Mouse (Mus musculus): ENCODE results near the gene Cnksr1. TPM values are rescaled to one million over a fixed set of nuclear protein-coding genes. Genes with fewer than 3 reads are reported as not detected.

The Cnksr1 gene
- polyA plus RNA-seq, 1 experiment from 2014 or later = 2.3 TPM

GRCm38 (mm10) chr4:134243516-134244250, 5.5 kb upstream of the Cnksr1 start, which contains the start of gene E130218I03Rik:
Gene E130218I03Rik (plus strand): TSS chr4:134243662.
- POLR2A ChIA-PET = no interaction called here
- in situ Hi-C loops (cut with MboI; ENCODE audit: low pct_unique_long_range_greater_than_20kb) = loop anchor here (5.0 to 10.0 kb wide), 2 partner anchors 56 to 149 kb away; partner anchors contain the start of genes Cd52 and Cep85
- no peak for ATAC-seq
- CTCF ChIA-PET = interaction anchor here (1.2 kb wide), 1 partner anchor 57 kb away, joined by 3 read pairs; the partner anchor contains the start of gene Cep85
- H3K27me3 ChIP-seq = no peaks in the 10 kb centered on the region
- no peak for DNase-seq (ENCODE audit: low read depth, low spot score)
- no peak for TF ChIP-seq CTCF (IDR thresholded peaks at IDR 0.05)

DNA sequence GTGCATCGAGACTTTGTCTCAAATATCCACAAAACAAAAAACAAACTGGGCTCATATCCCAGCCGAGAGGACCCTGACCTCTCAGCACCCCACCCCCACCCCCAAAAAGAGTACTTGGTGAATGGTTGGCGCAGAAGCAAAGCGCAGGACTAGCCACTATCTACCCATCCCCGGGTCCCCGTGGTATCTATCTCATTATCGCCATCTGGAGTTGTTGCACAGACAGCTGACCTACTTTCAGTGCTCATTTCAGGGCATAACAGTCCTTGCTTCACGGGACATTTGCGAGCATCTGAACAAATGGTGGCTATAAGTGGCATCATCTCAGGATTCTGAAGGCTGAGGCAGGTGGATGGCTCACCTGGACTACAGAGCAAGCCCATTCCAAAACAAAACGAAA, 487 bp upstream of the Cnksr1 start:
- DNase-seq (ENCODE audit: low read depth, low spot score) (no peak), ATAC-seq (no peak)
- no peaks in the 10 kb centered on the region for H3K27me3 ChIP-seq
- no peak for TF ChIP-seq CTCF (IDR thresholded peaks at IDR 0.05)
- ChIA-PET POLR2A (no interaction called here), CTCF (interaction anchor here (1.7 kb wide), 1 partner anchor 18 kb away, joined by 3 read pairs; no protein-coding TSS in a partner anchor)
- in situ Hi-C loops (cut with MboI; ENCODE audit: low pct_unique_long_range_greater_than_20kb) = no loop called here

GRCm38 (mm10) chr4:134237582-134238278, 469 bp downstream of the Cnksr1 start:
- DNase-seq (ENCODE audit: low read depth, low spot score) (no peak), ATAC-seq (no peak)
- ChIA-PET POLR2A (no interaction called here), CTCF (interaction anchor here (0.9 to 1.7 kb wide), 2 partner anchors 17 to 51 kb away, joined by 3 to 4 read pairs; partner anchors contain the start of gene Cep85)
- no peaks in the 10 kb centered on the region for H3K27me3 ChIP-seq
- in situ Hi-C loops (cut with MboI; ENCODE audit: low pct_unique_long_range_greater_than_20kb) = no loop called here
- no peak for TF ChIP-seq CTCF (IDR thresholded peaks at IDR 0.05)

DNA sequence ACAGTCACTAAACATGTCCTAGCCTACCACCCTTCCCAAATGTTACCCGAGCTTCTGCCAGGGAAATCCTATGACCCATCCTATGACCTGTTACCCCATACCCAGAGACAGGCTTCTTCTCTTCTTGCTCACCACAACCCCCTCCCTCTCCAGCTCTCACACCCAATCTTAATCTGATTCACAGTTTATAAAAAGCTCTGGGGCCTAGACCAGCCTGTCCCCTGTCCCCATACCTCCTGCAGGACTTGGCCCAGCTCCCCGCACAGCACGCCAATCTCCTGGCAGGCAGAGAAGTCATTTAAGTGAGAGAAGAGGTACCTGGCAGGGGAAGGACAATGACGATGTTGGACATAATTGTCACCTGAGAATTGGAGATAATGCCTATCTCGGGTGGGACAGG, 3.3 kb downstream of the Cnksr1 start:
- ChIA-PET POLR2A (no interaction called here), CTCF (no interaction called here)
- DNase-seq (ENCODE audit: low read depth, low spot score) (no peak), ATAC-seq (no peak)
- in situ Hi-C loops (cut with MboI; ENCODE audit: low pct_unique_long_range_greater_than_20kb) = no loop called here
- no peaks in the 10 kb centered on the region for H3K27me3 ChIP-seq
- no peak for TF ChIP-seq CTCF (IDR thresholded peaks at IDR 0.05)

DNA sequence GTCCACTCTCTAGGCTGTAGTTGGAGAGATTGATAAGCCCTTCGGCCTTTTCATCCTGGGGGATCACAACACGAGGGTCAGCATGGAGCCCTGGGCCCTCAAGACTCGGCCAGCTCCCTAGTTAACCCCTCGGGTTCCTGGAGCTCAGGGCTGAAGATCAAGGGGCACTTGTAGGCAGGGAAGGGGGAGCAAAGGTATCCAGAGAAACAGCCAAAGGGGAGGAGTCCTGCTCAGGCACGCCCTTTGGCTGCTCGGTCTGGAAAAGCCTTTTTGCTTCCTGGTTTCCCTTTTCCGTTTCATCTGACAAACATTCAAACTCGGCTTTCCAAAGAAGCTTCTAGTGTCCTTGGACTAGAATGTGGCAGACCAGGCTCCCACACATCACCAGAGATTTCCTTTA, 7.8 kb downstream of the Cnksr1 start:
- DNase-seq (ENCODE audit: low read depth, low spot score) (no peak), ATAC-seq (no peak)
- TF ChIP-seq CTCF (IDR thresholded peaks at IDR 0.05) = no peak
- in situ Hi-C loops (cut with MboI; ENCODE audit: low pct_unique_long_range_greater_than_20kb) = no loop called here
- CTCF ChIA-PET = interaction anchor here (1.2 kb wide), 1 partner anchor 11 kb away, joined by 3 read pairs; no protein-coding TSS in a partner anchor
- H3K27me3 ChIP-seq = no peaks in the 10 kb centered on the region
- POLR2A ChIA-PET = no interaction called here

GRCm38 (mm10) chr4:134227194-134227593, 11.0 kb downstream of the Cnksr1 start, which contains the start of gene Catsper4:
Gene Catsper4 (minus strand): TSS chr4:134227383.
- CTCF ChIA-PET = interaction anchor here (1.4 kb wide), 1 partner anchor 40 kb away, joined by 3 read pairs; the partner anchor contains the start of gene Cep85
- in situ Hi-C loops (cut with MboI; ENCODE audit: low pct_unique_long_range_greater_than_20kb) = no loop called here
- H3K27me3 ChIP-seq = no peaks in the 10 kb centered on the region
- ATAC-seq (no peak), DNase-seq (ENCODE audit: low read depth, low spot score) (no peak)
- POLR2A ChIA-PET = no interaction called here
- no peak for TF ChIP-seq CTCF (IDR thresholded peaks at IDR 0.05)

- no peak for TF ChIP-seq CTCF (IDR thresholded peaks at IDR 0.05)
- DNase-seq (ENCODE audit: low read depth, low spot score) (peak; percentile 96), ATAC-seq (peak; percentile 91)
- in situ Hi-C loops (cut with MboI; ENCODE audit: low pct_unique_long_range_greater_than_20kb) = no loop called here
- H3K27me3 ChIP-seq = no peaks in the 10 kb centered on the region
- ChIA-PET CTCF (interaction anchor here (0.5 to 1.7 kb wide), 3 partner anchors 23 to 145 kb away, joined by 3 to 4 read pairs (median 4); partner anchors contain the start of genes Cep85 and Gm30191), POLR2A (no interaction called here)
These were observed 15.2 kb downstream of the Cnksr1 start for GRCm38 (mm10) chr4:134222793-134223600.

DNA sequence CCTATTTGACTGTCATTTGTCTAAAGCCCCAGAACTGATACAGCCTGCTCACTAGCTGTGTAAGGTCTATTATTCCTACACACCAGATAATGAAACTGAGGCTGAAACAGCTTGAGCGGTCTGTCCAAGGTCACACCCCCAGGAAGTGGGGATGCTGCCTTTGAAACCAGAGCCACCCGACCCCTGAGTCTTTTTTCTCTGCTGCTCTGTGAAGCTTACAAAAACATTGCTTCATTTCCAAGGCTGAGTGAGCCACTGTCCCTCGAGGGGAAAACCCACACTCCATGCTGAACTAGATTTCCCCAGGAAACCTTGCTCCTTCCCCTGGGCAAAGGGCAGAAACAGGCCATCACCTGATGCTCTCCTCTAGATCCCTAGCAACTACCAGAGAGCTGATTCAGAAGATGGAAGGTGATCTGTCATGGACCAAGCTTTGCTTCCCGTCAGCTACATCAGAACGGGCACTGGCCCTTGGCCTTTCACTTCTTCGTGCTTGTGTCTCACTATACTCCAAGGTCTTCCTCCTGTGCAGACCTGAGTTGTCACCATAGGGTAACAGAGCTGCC, 31.6 kb downstream of the Cnksr1 start:
- in situ Hi-C loops (cut with MboI; ENCODE audit: low pct_unique_long_range_greater_than_20kb) = no loop called here
- ChIA-PET POLR2A (interaction anchor here (0.5 to 0.7 kb wide), 3 partner anchors 17 to 144 kb away, joined by 3 to 8 read pairs (median 4); no protein-coding TSS in a partner anchor), CTCF (interaction anchor here (1.9 kb wide), 1 partner anchor 9 kb away, joined by 5 read pairs; no protein-coding TSS in a partner anchor)
- no peaks in the 10 kb centered on the region for H3K27me3 ChIP-seq
- no peak for ATAC-seq
- TF ChIP-seq CTCF (IDR thresholded peaks at IDR 0.05) = no peak
- DNase-seq (ENCODE audit: low read depth, low spot score) = no peak

DNA sequence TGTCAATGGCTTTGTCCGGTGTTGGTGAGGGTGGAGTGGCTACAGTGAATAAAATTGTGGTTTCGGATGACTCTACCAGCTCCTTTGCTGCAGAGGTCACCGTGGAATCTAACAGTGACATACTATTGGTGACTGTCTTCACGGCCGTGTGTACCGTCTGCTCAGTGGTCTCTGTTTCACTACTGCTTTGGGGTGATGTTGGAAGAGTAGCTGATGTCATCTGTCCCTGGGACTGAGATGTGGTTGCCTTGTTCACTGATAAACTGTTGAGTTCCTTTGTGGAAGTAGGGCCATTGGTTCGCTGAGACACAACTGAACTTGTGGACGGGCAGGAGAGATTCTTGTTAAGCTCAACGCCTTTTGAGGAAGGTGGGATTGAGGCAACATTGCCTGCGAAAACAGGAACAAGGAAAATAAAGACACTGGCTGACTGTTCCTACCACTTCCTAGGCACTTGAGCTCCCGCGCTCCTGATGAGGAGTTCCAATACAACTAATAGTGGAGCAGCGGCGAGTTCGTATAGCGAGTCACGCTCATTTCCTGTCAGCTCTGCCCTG, 34.8 kb downstream of the Cnksr1 start:
- ATAC-seq (no peak), DNase-seq (ENCODE audit: low read depth, low spot score) (no peak)
- H3K27me3 ChIP-seq = no peaks in the 10 kb centered on the region
- in situ Hi-C loops (cut with MboI; ENCODE audit: low pct_unique_long_range_greater_than_20kb) = no loop called here
- POLR2A ChIA-PET = no interaction called here
- CTCF ChIA-PET = interaction anchor here (1.4 kb wide), 1 partner anchor 60 kb away, joined by 3 read pairs; no protein-coding TSS in a partner anchor
- TF ChIP-seq CTCF (IDR thresholded peaks at IDR 0.05) = no peak
